Mouse (Mus musculus) heart, embryonic 10.5 days (tissue): ENCODE measurements around the gene Suv39h2. TPM values are rescaled to one million over a fixed set of nuclear protein-coding genes. Genes with fewer than 3 reads are reported as not detected.
A peak's percentile ranks its signal among the peaks of the same experiment; 100 is the strongest.

Source experiments
- DNase-seq: peaks from one replicate; pipeline ENCODE4 v3.0.0-alpha.2; 2017; ENCODE audit warnings: low spot score
- H3K27ac ChIP-seq: fragments of 300-500 bp; sonication (generic); 2 replicates; pipeline ENCODE4 v1.5.1; 2016; ENCODE audit warnings: mild to moderate bottlenecking
- H3K27me3 ChIP-seq: fragments of 300-500 bp; sonication (generic); 2 replicates; pipeline ENCODE4 v1.6.1; 2016; ENCODE audit warnings: mild to moderate bottlenecking; ENCODE audit not compliant: poor library complexity, insufficient read depth, severe bottlenecking
- H3K36me3 ChIP-seq: fragments of 300-500 bp; sonication (generic); 2 replicates; pipeline ENCODE4 v1.6.1; 2016; ENCODE audit warnings: mild to moderate bottlenecking, moderate library complexity
- H3K4me1 ChIP-seq: fragments of 300-500 bp; sonication (generic); 2 replicates; pipeline ENCODE4 v1.6.1; 2016; ENCODE audit warnings: mild to moderate bottlenecking
- H3K4me3 ChIP-seq: fragments of 300-500 bp; sonication (generic); 2 replicates; pipeline ENCODE4 v1.5.1; 2016; ENCODE audit warnings: mild to moderate bottlenecking, moderate library complexity
- H3K9me3 ChIP-seq: fragments of 300-500 bp; sonication (generic); 2 replicates; pipeline ENCODE4 v1.6.1; 2016; ENCODE audit warnings: mild to moderate bottlenecking, moderate library complexity
- WGBS: fragments of 180-500 bp; shearing (Covaris S2); methylation state at CpG from one replicate; pipeline ENCODE4 v1.1.7; 2016; 5-methylcytosine and 5-hydroxymethylcytosine counted together
- polyA plus RNA-seq: library from polyadenylated mRNA; unstranded; fragments of >200 nt; fragmentation: Nextera tagmentation; extraction: Ambion mirVana; gene quantifications from 2 replicates; pipeline ENCODE4 v1.2.1, GENCODE M21; 2016

The Suv39h2 gene
- polyA plus RNA-seq = 12.7 and 20.0 TPM in 2 replicates

DNA sequence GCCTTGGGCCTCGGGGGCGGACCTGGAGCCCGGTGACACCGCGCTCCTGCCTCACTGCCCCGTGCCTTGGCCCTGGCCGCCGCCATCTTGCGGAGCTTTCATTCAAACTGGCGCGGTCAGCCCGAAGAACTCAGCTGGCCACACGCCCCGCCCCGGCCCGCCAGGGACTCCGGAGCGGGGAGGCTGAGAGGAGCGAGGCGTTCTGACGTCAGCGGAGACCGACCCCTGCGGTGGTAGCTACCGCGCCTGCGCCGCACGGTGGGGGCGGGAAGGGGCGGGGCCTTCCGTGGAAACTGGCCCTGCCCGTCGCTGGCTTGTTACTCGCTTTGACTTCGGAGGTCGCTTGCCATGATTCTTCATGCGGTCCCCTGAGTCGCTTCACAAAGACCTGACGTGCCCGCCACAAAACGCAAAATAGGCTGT, at the start of gene Suv39h2:
Suv39h2 (minus strand) TSS at position 171 of the 423 bp plus-strand sequence.
- H3K36me3 ChIP-seq = peaks cover 10% of the 10 kb centered on the region; the same call in 1 of the 2 replicates
- peaks cover 9% of the 10 kb centered on the region; the same call in 1 of the 2 replicates for H3K4me1 ChIP-seq
- H3K27ac ChIP-seq = peak within 1 kb of the TSS; percentile 96
- no peaks in the 10 kb centered on the region for H3K9me3 ChIP-seq
- H3K4me3 ChIP-seq = peak within 1 kb of the TSS; percentile 92
- 0% methylated on average over 42 of the region's 42 CpGs for WGBS
- H3K27me3 ChIP-seq = no peaks in the 10 kb centered on the region
- peak; percentile 98 for DNase-seq

DNA sequence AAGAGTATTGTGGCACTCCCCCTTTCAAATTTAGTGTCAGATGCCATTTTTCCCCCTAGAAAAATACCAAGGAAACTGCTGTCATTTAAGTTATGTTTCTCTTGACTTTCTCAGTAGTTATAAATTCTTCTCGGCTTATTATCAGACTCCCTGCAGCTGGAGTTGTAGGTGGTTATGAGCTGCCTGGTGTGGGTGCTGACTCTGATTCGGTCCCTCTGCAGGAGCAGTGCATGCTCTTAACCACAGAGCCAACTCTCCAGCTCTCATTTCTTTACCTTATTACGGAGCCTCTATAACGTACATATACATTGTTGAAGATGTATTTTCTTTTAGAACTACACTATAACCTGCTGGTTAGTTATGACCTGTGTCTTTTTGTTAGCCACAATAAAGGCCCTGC, 47.7 kb upstream of the Suv39h2 start:
- H3K4me1 ChIP-seq = no peaks in the 10 kb centered on the region
- 77% methylated on average over 4 of the region's 4 CpGs for WGBS
- H3K27ac ChIP-seq = no peak overlapping the region
- H3K9me3 ChIP-seq = no peaks in the 10 kb centered on the region
- DNase-seq = no peak
- no peak overlapping the region for H3K4me3 ChIP-seq
- H3K36me3 ChIP-seq = no peaks in the 10 kb centered on the region
- no peaks in the 10 kb centered on the region for H3K27me3 ChIP-seq

DNA sequence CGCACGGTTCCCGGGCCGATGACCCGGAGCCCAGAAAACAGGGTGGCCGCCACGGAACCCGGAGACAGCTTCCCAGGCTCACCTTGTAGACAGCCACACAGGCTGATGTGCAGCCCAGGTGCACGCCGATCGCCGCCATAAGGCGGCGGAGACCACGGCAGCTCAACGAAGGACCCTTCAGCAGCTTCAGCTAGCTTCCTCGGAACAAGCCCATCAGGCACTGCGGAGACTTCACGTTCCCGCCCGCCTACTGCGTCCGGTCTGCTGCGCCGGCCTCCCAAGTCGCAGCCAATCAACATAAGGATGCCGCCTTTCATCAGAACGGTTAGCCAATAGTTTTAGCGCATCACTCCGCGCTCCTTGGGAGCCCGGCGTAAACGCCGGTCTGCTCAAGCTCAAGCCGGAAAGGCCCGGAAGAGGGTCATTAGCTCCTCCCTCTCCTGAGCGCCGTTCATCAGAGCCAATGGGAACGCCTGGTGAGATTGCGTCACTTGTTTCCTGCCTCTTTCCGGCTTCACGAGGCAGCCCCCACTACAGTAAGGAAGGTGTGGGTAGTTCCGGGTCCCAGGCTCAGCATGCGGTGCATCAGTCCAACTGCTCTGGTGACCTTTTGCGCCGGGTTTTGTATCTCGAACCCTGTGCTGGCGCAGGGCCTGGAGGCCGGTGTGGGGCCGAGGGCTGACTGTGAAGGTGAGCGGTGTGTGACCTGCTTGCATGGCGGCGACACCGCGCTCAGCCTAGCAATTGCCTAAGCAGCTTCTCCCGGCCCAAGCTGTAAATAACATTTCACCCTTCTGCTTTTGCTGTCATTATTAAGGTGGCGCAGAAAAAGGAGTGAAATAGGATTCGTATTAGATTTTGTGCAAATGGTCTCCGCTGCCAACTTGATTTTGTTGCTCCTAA, 38.0 kb upstream of the Suv39h2 start, which contains the start of the genes Gm45902, Hspa14 and Cdnf:
Gm45902 (minus strand) TSS at position 239 of the 903 bp plus-strand sequence.
Hspa14 (minus strand) TSS at position 263 of the 903 bp plus-strand sequence.
Cdnf (plus strand) TSS at position 479 of the 903 bp plus-strand sequence.
- Histone ChIP-seq H3K27ac (peak within 1 kb of the TSS; percentile 97), H3K4me3 (peak within 1 kb of the TSS; percentile 92), H3K27me3 (no peaks in the 10 kb centered on the region), H3K9me3 (no peaks in the 10 kb centered on the region), H3K36me3 (peaks cover 28% of the 10 kb centered on the region), H3K4me1 (peaks cover 7% of the 10 kb centered on the region)
- under 1% methylated on average over 60 of the region's 60 CpGs for WGBS
- DNase-seq = peak; percentile 99

DNA sequence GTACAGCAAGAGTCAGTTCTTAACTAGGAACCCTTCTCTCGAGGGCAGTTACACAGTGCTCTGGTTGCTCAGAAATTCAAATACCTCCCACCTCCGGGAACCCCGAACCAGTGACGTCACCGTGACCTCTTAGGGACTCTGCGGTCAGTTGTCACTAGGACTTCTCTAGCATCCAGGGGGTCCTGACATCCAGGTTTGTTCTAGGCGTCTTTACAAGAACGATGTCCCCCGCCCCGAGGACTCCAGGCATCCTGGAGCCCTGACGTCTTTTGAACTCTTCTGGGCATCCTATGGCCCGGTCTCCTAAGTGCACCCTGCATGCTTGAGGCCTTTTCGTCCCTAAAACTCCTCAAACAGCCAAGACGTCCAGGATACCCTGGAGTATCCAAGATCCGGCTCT, 37.2 kb upstream of the Suv39h2 start:
- peaks cover 36% of the 10 kb centered on the region for H3K36me3 ChIP-seq
- H3K4me1 ChIP-seq = peaks cover 7% of the 10 kb centered on the region
- H3K27me3 ChIP-seq = no peaks in the 10 kb centered on the region
- no peaks in the 10 kb centered on the region for H3K9me3 ChIP-seq
- peak overlapping the region; percentile 92 for H3K4me3 ChIP-seq
- under 1% methylated on average over 15 of the region's 15 CpGs for WGBS
- peak; percentile 79 for DNase-seq
- peak overlapping the region; percentile 97 for H3K27ac ChIP-seq

DNA sequence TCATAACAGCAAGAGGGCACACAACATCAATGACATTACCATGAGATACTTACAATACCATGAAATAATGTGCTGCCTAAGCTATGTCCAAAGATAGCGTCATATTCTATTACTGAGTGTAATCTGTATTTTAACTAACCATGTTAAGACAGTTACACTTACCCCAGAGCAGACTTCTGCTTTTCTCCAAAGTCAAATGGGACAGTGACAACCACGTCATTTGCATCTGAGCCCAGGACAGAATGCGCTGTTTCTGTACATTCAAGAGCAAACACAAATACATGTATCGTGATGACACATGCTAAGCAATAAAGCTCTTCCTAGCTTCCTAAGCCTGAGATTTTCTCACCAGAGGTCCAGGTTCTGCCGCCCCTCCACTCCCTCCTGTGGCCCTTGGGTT, 26.1 kb upstream of the Suv39h2 start:
- 94% methylated on average over 5 of the region's 5 CpGs for WGBS
- no peak for DNase-seq
- Histone ChIP-seq H3K9me3 (no peaks in the 10 kb centered on the region), H3K27ac (no peak overlapping the region), H3K4me3 (no peak overlapping the region), H3K4me1 (no peaks in the 10 kb centered on the region), H3K27me3 (no peaks in the 10 kb centered on the region), H3K36me3 (peaks cover 72% of the 10 kb centered on the region)

DNA sequence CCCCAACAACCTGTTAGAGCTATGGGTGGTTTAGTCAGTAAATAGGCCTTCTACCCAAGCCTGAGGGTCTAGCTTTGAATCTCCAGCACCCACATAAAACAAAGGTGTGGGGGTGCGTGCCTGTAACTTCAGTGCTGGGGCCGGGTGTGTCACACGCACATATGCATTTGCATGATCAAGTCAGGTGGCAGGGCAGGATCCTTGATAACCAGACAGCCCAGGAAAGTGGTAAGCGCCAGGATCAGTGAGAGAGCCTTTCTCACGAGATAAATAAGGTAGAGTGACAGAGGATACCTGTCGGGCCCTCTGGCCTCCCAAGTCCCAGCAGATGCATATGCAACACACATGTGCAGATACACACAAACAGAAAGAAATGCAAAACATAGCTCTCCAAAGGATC, 24.7 kb upstream of the Suv39h2 start:
- no peak overlapping the region for H3K27ac ChIP-seq
- no peaks in the 10 kb centered on the region for H3K27me3 ChIP-seq
- H3K4me1 ChIP-seq = no peaks in the 10 kb centered on the region
- 92% methylated on average over 6 of the region's 6 CpGs for WGBS
- H3K36me3 ChIP-seq = peaks cover 72% of the 10 kb centered on the region
- H3K4me3 ChIP-seq = no peak overlapping the region
- no peaks in the 10 kb centered on the region for H3K9me3 ChIP-seq
- no peak for DNase-seq

DNA sequence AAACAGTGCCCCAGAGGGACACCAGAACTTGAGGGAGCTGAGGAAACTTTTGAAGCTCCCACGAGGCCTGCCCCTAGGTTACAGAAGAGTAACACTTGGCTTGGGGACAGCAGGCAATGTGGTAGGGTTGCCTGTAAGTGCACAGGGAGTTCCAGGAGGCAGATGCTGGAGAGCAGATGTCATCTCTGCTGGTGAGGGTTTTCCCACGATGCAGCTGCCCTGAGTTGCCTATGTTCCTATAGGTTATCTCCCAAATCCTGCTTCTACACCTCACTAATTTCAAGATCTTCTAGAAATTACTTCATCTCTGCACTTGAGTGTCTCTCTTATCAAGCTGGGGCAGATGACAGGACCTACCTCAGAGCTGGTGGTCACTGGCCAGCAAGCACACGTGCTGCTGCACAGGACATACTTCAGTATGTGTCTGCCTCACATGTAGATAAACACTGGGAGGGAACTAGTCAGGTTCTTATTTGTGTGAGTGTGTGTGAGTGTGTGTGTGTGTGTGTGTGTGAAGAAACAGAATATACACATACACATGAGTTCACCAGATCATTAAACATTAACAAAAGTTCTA, 19.1 kb upstream of the Suv39h2 start:
- Histone ChIP-seq H3K4me3 (no peak overlapping the region), H3K27me3 (no peaks in the 10 kb centered on the region), H3K4me1 (no peaks in the 10 kb centered on the region), H3K9me3 (no peaks in the 10 kb centered on the region), H3K27ac (no peak overlapping the region), H3K36me3 (peaks cover 85% of the 10 kb centered on the region)
- 85% methylated on average over 3 of the region's 3 CpGs for WGBS
- DNase-seq = no peak

DNA sequence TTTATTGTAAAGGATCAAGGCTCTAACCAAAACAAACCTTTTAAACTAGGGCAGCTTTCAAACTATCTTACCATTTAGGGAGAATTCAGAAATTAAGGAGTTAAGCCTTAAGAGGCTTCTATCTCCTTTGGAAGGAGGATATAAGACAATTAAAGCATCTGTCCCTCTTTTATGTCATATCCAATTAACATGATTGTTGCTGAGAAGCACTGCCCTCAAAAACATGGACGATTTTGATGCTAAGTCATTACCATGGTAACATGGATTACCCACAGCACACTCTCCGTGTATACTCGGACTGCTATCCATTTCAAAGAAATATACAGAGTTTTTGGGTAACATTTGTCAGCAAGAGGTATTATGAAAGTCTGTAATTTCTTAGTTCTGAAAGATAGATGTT, 15.0 kb upstream of the Suv39h2 start:
- no peak overlapping the region for H3K4me3 ChIP-seq
- no peak overlapping the region for H3K27ac ChIP-seq
- no peaks in the 10 kb centered on the region for H3K9me3 ChIP-seq
- 91% methylated on average over 3 of the region's 3 CpGs for WGBS
- no peaks in the 10 kb centered on the region for H3K4me1 ChIP-seq
- peaks cover 57% of the 10 kb centered on the region for H3K36me3 ChIP-seq
- no peak for DNase-seq
- H3K27me3 ChIP-seq = no peaks in the 10 kb centered on the region

DNA sequence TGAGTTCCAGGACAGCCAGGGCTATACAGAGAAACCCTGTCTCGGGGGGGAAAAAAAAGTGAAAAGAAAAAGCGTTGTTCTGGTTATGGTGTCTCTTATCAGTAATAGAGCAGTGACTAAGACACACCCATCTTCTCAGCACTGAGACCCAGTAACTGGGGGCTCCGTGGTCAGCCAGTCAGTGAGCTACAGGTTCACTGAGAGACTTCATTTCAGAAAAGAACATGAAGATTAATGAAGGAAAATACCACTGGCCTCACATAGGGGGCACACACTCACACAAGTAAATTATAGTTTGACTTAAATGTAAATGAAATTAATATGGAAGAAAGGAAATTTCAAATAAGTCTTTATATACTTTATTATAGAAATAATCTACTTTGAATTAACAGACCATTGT, 5.4 kb upstream of the Suv39h2 start:
- no peak for DNase-seq
- Histone ChIP-seq H3K27ac (no peak overlapping the region), H3K36me3 (0 out of 2 replicates have a peak, but pooled peaks cover 4% of the 10 kb centered on the region), H3K27me3 (no peaks in the 10 kb centered on the region), H3K9me3 (no peaks in the 10 kb centered on the region), H3K4me3 (no peak overlapping the region), H3K4me1 (0 out of 2 replicates have a peak, but pooled peaks cover 2% of the 10 kb centered on the region)
- WGBS = 77% methylated on average over 3 of the region's 3 CpGs

DNA sequence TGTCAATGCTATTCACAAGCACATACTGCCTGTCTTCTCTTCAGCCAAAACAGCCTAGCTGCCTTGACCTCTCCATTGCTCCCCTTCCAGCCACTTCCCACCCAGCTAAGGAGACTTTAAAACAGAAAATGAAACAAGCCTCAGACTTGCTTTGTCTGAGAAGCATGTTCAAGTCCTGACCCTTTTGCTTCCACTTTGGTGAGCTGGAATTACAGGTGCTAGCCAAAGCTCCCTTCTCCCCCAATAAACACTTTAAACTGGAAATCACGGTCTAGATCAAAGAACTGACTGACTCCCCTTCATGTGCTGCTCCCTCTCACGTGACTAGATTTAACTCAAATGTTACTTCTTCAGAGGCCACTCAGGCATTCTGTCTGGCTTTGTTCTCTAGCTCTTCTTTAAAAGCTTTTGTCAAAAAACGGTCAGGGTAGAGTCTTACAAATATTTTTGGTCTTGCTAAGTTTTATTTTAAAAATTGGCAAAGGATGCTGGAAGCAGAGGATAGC, 968 bp upstream of the Suv39h2 start:
- Histone ChIP-seq H3K4me3 (peak overlapping the region; percentile 92), H3K9me3 (no peaks in the 10 kb centered on the region), H3K4me1 (peaks cover 9% of the 10 kb centered on the region; the same call in 1 of the 2 replicates), H3K36me3 (peaks cover 3% of the 10 kb centered on the region; the same call in 1 of the 2 replicates), H3K27ac (peak overlapping the region; percentile 96), H3K27me3 (no peaks in the 10 kb centered on the region)
- WGBS = 67% methylated on average over 3 of the region's 3 CpGs
- DNase-seq = no peak

DNA sequence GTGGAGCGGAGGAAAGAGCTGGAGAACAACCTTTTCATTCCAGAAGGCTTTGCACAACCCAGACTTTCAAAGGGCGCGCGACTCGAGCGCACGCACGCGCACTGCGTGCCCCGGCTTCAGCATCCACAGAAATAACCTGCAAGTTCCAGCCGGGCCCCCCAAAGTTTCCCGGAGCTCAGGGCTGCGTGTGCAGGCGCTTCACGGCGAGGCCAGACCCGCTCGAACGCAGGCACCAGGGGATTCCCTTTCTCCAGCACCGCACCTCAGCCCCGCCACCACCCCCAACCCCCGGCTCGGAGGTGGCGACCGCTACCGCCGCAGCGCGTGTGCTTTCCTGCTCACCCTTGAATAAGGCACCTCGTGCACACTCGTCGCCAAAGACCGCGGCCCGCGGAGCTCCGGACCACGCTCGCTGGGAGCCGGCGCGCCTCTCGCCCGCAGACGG, 448 bp downstream of the Suv39h2 start:
- Histone ChIP-seq H3K27me3 (no peaks in the 10 kb centered on the region), H3K4me1 (peaks cover 9% of the 10 kb centered on the region; the same call in 1 of the 2 replicates), H3K4me3 (peak overlapping the region; percentile 92), H3K9me3 (no peaks in the 10 kb centered on the region), H3K36me3 (peaks cover 11% of the 10 kb centered on the region; the same call in 1 of the 2 replicates), H3K27ac (peak overlapping the region; percentile 96)
- under 1% methylated on average over 46 of the region's 46 CpGs for WGBS
- peak; percentile 86 for DNase-seq

DNA sequence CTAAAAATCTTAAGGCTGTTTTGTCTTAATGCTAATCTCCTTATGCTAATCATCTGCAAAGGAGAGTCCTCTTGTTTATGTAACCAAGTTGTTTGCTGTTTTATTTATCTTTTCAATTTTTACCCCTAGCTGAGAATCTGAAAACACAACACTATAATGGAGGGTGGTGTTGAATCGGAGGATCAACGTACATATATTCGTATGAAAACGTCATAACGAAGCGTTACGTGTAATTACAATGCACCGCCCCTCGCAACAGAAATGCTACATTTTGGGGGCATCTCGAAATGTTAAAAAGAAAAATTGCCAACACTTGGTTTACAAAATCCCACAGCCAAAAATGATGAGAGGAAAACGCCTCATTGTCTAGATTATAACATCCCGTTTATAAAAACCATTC, 940 bp downstream of the Suv39h2 start:
- H3K4me3 ChIP-seq = peak overlapping the region; percentile 92
- WGBS = 2% methylated on average over 12 of the region's 12 CpGs

More for the DNA sequence above, 940 bp downstream of the Suv39h2 start:
- no peaks in the 10 kb centered on the region for H3K27me3 ChIP-seq
- peaks cover 11% of the 10 kb centered on the region; the same call in 1 of the 2 replicates for H3K36me3 ChIP-seq
- peaks cover 9% of the 10 kb centered on the region; the same call in 1 of the 2 replicates for H3K4me1 ChIP-seq
- no peaks in the 10 kb centered on the region for H3K9me3 ChIP-seq
- H3K27ac ChIP-seq = peak overlapping the region; percentile 96
- DNase-seq = no peak
